Mouse (Mus musculus) spleen, embryonic (tissue): ENCODE data around the gene Tuba1c.
"Not testable (repeated sequence)": the region's sequence is repeated elsewhere in the genome, so short reads cannot be mapped to it uniquely, and the experiment has no call there.

ENCODE experiments used
- CTCF ChIA-PET: fragments of 350-600 bp; sonication (Branson Sonifier 250); formaldehyde crosslinking; loops from one replicate; lab custom pipeline; 2022; lab: Charles Lee

Tuba1c gene

DNA sequence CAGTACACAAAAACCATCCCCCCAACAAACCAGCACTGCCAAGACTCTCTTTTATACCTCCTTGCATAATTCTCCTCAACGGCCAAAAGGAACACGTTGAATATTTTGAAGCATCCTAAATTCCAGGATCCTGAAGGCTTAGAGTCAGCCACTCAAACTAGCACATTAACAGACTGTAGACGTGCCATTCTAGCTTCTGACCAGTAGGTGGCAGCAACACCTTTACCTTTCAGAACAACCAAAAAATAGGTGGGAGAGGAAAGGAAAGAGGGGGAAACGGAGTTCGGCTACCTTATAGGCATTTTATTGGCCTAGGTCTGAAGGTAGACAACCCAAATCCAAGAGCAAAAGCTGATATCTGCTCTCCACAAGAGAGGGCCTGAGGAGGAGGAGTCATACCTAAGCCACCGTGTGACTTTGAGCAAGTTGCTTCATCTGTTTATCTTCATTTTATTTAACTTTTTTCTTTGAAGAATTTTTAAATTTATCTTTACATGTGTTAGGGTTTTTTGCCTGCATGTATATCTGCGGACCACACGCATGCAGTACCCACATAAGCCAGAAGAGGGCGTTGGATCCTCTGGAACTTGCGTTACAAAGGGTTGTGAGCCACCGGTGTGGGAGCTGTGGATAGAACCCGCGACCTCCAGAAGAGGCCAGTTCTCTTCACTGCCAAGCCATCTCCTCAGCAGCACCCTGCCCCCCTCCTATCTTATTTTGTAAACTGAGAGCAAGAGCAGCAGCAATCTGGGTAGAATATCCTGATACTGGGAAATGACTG is 20.0 kb downstream of the Tuba1c start:
- CTCF ChIA-PET = interaction anchor here (1.5 kb wide), 1 partner anchor 11 kb away, joined by 4 read pairs; no protein-coding TSS in a partner anchor

DNA sequence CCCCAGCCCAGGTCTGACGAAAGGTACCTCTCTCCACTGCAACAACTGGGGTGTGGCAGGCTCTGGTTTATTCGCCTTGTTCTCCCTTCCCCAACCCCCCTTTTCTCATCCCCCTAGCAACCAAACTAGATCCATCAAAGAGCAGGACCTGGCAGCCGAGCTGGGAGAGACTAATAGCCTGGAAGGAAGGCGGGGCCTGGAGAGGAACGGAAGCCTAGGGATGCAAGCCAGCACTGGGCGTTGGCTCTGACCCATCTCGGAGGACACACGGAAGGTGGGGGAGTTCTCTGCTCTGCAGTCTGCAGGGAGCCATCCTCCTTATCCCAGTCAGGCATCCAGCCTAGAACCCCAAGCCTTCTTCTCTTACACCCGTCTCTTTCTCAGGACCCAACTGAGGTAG is 23.7 kb downstream of the Tuba1c start:
- CTCF ChIA-PET = no interaction called here

DNA sequence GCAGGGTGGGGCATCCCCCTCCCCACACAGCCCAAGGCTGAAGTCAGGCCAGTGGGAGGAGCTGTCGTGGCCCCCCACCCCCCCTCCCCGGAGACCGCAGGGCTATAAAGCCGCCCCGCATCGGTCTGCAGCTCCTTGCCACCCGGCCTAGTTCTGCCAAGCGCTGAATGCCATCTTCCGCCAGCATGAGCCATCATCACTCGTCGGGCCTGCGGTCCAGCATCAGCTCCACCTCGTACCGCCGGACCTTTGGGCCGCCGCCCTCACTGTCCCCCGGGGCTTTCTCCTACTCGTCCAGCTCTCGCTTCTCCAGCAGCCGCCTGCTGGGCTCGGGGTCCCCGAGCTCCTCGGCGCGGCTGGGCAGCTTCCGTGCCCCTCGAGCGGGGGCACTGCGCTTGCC is 25.3 kb downstream of the Tuba1c start, which contains the start of gene Prph:
Gene Prph (plus strand): TSS at position 135 of the 400 bp plus-strand sequence.
- CTCF ChIA-PET = interaction anchor here (0.5 to 1.7 kb wide), 2 partner anchors 8 to 30 kb away, joined by 4 to 5 read pairs; no protein-coding TSS in a partner anchor

DNA sequence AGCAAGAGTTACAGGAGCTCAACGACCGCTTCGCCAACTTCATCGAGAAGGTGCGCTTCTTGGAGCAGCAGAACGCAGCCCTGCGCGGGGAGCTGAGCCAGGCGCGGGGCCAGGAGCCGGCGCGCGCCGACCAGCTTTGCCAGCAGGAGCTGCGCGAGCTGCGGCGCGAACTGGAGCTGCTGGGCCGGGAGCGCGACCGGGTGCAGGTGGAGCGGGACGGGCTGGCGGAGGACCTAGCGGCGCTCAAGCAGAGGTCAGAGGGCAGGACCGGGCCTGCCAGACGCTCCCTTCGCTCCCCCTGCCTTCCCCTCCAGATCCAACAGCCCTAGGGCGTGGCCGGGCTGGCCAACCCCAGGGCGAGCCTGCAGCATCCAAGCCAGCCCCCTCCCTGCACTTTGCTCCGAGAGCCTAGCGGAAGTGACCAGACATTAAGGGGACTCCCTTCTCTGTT is 25.8 kb downstream of the Tuba1c start:
- CTCF ChIA-PET = interaction anchor here (0.5 to 1.7 kb wide), 2 partner anchors 9 to 31 kb away, joined by 4 to 5 read pairs; no protein-coding TSS in a partner anchor

DNA sequence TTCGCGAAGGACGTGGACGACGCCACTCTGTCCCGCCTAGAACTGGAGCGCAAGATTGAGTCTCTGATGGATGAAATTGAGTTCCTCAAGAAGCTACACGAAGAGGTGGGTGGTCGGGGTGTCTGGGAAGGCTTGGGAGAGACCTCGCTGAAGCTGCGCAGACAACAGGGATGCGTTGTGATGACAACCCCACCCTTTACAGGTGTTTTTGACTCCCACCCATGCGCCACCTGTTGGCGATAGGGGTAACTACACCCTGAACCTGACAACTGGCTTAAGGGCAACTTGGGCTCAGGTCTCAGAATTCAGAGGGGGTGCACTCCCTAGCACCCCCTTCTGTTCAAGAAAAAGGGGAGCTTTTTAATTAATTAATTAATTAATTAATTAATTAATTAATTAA is 26.6 kb downstream of the Tuba1c start:
- CTCF ChIA-PET = interaction anchor here (1.1 kb wide), 1 partner anchor 34 kb away, joined by 9 read pairs; no protein-coding TSS in a partner anchor

DNA sequence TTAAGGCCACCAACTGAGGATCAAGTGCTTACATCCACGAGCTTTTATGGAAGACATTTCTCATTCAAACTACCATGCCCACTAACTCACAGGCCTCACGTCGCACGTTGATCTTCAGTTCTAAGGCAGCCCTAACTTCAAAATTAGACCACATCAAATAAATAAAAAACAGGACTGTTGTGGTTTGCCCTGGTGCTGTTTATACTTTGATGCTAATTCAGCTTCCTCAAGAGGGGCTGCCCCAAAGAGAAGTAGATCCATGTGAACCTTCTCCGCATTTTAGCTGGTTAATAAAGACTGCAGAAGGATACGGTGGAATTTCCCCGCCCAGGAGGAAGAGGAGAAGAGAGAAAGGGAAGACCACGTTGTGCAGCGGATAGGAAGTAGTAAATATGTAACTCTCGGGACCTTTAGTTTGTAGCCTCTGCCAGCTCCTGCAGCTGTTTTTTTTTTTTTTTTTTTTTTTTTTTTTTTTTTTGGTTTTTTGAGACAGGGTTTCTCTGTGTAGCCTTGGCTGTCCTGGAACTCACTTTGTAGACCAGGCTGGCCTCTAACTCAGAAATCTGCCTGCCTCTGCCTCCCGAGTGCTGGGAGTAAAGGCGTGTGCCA is 36.0 kb downstream of the Tuba1c start:
- CTCF ChIA-PET = interaction anchor here (0.6 kb wide), 1 partner anchor 79 kb away, joined by 4 read pairs; no protein-coding TSS in a partner anchor

DNA sequence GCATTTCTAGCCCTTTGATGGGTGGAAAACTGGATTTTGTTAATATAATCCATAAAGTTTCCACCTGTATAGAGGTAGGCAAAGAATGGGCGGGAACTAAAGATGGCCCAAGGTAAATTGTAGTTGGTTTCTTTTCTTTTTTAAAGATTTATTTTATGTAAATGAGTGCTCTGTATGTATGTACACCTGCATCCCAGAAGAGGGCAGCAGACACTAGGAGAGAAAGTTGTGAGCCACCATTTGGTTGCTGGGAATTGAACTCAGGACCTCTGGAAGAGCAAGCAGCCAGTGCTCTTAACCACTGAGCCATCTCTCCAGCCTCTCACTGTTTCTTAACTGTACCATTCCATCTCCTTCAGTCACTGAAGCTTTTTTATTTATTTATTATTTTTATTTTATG is 42.3 kb downstream of the Tuba1c start:
- CTCF ChIA-PET = interaction anchor here (0.6 kb wide), 3 partner anchors 476 to 1269 kb away, joined by 3 to 4 read pairs (median 4); no protein-coding TSS in a partner anchor

DNA sequence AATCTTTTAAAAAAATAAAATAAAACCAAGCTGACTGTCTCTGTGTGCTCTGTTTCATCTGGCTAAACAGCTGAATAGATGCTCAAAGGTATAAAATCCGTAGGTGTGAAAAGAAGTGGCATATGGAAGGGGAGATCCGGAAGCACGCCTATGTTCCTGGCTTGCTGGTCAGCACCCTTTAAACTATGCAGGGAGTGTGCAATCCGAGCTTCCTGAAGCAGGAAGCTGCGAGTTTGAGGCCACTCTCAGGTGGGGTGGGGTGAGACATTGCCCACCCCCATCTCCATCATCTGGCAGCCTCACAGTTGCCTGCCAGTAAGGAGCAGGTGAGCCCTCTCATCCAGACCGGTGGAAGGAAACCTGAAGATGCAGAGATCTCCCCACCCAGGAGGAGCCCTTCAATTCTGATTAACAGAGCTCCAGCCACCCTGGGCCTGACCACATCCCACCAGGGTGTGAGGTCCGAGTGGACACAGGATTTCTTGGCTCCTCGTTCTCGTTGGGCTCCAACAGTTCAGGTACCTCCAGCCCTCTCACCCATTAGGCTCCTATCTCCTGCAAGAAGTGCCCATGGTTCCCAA is 44.4 kb downstream of the Tuba1c start, which contains the start of gene Troap:
Gene Troap (plus strand): TSS at position 557 of the 581 bp plus-strand sequence.
- CTCF ChIA-PET = interaction anchor here (0.7 kb wide), 1 partner anchor 57 kb away, joined by 9 read pairs; no protein-coding TSS in a partner anchor

DNA sequence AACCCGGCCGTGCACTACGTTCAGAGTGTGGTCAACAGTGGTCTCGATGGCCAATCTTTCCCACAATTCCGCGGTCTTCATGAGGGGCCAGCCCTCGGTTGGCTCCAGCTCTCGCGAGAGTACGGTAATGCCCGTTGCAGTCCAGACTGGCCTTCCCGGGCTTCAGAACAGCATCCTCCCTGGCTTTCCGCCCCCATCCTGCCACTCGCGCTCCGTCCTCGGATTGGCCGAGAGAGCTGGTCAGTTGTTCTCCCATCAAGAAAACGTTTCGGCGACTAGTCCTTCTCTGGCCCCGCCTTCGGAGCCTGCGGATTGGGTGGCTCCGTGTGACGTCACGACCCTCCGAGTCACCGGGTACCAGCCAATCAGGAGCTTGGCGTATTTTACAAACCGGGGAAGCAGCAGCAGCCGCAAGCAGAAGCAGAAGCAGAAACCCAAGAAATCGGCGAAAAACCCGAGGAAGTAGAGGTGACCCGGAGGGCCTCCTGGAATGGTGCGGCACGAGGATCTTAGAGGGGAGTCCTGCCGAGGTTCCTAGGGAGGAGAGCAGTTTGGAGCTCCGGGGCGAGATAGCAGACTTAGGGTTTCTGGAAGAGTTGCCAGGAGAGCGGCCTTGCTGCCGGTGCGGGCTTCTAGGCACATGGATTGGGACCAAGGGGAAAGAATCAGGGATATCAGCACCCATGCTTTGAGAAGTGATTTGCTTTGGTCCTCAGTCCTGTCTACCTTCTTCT is 45.1 kb downstream of the Tuba1c start:
- CTCF ChIA-PET = interaction anchor here (0.6 to 0.7 kb wide), 2 partner anchors 68 to 219 kb away, joined by 3 read pairs; no protein-coding TSS in a partner anchor

DNA sequence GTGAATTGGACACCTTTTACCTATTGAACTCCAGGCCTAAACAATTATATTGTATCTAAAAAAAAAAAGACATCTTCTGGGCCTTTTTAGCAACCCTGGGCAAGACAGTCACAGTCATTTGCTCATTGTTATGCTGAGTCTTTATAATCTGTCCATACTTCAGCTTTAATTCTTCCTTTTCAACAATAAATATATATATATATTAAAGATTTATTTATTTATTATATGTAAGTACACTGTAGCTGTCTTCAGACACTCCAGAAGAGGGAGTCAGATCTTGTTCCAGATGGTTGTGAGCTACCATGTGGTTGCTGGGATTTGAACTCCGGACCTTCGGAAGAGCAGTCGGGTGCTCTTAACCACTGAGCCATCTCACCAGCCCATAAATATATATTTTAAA is 46.3 kb downstream of the Tuba1c start:
- CTCF ChIA-PET = not testable (repeated sequence)

DNA sequence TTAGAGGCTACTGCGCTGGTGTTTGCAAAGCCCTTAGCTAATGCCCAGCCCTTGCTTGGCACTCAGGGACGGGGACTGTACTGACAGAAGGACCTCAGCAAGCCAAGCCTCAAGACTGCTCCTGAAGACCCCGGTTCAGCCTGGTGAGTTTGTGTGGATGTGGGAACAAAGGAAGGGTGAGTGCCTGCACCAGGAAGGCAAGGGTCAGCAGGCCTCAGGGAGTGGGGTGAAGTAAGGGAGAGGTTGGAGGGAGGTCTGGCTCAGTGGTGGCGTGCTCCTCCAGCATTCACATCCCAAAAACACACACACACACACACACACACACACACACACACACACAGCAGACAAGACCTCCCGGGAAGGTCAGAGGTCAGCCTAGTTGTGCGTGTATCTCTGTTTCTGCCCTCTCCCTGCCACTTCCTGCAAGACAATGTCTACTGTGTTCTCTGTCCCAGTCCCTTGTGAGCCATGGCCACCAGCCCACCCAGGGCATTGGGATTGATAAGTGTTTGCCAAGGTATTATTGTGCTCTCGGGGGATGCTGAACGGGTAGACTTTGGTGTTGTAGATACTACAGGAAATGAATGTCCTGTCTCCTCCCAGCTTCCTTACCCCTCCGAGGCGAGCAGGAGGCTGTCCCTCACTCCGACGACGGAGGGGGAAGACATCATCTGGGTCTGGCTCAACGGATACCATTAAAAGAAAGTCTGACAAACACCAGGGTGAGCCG is 48.7 kb downstream of the Tuba1c start:
- CTCF ChIA-PET = interaction anchor here (0.7 kb wide), 1 partner anchor 16 kb away, joined by 5 read pairs; no protein-coding TSS in a partner anchor

DNA sequence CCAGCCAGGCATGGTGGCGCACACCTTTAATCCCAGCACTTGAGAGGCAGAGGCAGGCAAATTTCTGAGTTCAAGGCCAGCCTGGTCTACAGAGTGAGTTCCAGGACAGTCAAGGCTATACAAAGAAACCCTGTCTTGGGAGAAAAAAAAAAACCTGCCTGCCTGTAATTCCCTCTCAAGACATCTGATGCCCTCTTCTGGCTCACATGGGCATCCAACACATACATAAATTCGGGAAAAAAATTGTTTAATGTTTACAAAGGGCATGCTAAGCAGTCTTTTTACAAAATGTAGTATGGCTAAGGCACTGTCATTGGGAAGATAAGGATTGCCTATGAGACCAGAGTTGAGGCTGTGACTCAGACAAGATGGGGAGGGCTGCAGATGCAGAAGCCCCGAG is 50.1 kb downstream of the Tuba1c start:
- CTCF ChIA-PET = no interaction called here

DNA sequence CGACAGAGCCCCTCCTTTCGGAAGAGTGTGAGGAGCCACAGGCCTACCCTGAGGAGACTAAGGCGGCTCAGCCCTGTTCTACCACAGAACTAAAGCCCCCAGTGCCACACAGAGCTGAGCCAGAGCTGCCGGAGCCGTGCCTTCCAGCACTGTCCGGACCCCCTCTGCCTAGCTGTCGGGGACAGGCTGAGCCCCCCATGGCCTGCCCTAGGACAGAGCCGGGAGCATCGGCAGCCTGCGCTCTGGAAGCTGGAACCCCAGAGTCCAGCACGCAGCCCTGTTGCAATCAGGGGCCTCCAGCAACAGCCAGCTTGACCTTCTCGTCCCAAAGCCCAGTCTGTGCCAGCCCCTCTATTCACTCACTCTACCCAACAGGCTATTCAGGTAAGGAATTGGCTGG is 52.6 kb downstream of the Tuba1c start:
- CTCF ChIA-PET = no interaction called here

DNA sequence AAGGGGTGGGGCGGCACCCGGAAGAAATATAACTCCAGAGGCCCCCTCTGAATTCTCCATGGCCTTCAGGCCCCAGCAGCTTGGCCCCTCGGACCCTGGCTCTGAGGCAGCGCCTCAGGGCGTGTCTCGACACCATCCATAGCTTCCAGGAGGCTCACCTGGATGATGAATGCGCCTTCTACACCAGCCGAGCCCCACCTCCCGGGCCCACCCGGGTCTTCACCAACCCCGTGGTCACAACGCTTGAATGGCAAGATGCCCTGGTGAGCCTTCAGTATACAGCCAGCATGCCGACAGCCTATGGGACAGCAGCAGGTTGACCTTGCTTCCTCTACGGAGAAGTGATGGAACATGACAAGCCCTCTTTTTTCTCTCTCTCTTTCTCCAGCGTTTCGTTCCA is 53.1 kb downstream of the Tuba1c start:
- CTCF ChIA-PET = interaction anchor here (0.6 kb wide), 1 partner anchor 310 kb away, joined by 3 read pairs; no protein-coding TSS in a partner anchor

DNA sequence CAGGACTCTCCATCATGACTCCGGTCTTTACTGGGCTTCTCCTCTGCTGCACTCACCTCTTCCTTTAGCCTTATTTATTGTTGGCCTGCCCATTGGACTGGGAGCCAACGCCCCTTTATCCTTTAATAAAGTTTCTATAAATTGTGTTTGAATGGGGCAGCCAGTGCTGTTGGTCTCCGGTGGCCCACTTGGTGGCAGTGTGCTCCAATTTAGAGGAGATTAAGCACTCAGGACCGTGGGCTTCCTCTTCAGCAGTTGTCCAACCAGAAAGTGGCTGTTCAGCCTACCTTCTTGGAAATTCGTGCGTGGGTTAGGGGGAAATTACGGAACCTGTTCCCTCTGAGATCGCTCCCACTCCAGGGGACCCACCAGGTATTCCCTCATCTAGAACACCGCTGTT is 53.6 kb downstream of the Tuba1c start:
- CTCF ChIA-PET = interaction anchor here (0.6 kb wide), 1 partner anchor 310 kb away, joined by 3 read pairs; no protein-coding TSS in a partner anchor

DNA sequence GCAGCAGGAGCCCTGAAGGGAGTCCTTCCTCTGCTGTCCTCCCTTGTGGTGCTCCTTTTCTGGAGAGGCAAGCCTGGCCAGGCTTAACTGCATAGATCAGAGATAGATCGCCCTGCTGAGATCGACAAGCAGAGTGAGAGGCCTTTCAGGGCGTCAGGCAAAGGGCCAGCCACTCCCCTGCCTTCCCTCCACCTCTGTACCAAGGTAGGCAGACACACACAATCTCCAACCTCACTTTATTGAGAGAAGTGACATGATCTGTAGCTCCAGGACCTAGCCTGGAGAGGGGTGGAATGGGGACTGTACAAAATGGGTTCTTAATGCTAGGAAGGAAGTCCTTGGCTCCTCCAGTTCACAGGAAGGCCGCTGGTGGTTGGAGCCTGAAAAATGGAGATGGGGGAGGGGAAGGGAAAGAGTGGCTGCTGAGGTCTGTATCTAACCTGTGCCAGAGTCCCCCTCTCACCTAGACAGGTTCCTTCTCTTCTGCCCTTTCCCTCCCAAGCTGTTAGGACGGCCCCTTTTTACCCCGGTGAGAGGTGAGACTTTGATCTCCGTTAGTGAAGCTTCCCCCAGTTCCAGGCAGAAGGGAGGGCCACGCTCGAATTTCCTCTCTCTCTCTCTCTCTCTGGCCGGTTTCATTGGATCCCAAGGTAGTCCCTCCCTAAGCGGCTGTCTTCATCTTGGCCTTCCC is 54.3 kb downstream of the Tuba1c start:
- CTCF ChIA-PET = interaction anchor here (0.7 kb wide), 1 partner anchor 18 kb away, joined by 7 read pairs; no protein-coding TSS in a partner anchor

DNA sequence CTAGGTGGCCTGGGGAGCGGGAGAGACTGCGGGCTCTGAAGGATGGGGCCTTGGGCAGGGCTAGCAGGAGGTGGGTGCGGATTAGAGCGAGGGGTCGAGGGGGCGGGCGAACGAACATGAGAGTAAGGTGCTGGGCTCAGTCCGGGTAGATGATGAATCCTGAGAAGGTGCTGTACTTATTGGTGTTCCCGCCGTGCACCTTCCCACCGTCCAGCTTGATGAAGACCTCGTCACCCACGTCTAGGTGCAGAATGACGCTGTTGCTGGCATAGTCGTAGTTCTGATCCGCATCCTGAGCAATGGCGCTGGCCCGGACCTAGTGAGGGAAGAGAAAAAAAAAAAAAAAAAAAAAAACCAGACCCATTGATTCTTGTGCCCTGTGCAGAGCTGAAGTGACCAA is 54.9 kb downstream of the Tuba1c start:
- CTCF ChIA-PET = interaction anchor here (0.7 kb wide), 1 partner anchor 18 kb away, joined by 7 read pairs; no protein-coding TSS in a partner anchor

DNA sequence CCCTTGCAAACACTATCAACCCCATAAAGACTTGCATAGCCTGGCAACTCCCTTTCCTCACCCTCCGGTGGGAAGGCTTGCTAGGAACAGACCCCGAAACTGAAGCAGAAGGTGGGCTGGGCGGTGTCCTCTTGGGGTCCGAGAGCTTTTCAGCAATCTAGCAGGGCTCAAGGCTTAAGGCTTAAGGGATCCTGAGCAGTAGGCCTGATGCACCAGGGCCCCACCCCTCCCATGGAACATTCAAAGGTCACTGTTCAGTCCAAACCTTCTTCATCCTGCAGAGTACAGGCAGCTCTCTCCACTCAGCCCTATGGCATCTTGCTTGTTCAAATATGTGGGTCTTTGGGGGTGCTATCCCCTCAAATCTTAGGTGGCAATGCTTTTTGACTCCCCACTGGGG is 56.3 kb downstream of the Tuba1c start:
- CTCF ChIA-PET = no interaction called here
